Mouse (Mus musculus) lung, postnatal 0 days (tissue): ENCODE data around the gene Gphb5. TPM values are rescaled to one million over a fixed set of nuclear protein-coding genes. Genes with fewer than 3 reads are reported as not detected.

Experiments
- ATAC-seq: fragments of 200-750 bp; cut with Nextera tagmentation; 2 replicates; pipeline ENCODE4 v1.8.0; 2017; ENCODE audit warnings: moderate library complexity
- DNase-seq: peaks from one replicate; pipeline ENCODE4 v3.0.0-alpha.2; 2016; ENCODE audit warnings: low spot score
- H3K27ac ChIP-seq: fragments of 300-500 bp; sonication (generic); 2 replicates; pipeline ENCODE4 v1.5.1; 2014; ENCODE audit warnings: antibody characterized with exemption, mild to moderate bottlenecking, low read length, mixed read lengths
- H3K27me3 ChIP-seq: fragments of 300-500 bp; sonication (generic); replicated peaks from 2 replicates; pipeline ENCODE4 v1.6.1; 2014; ENCODE audit warnings: low read length, mixed read lengths; ENCODE audit not compliant: insufficient read depth
- H3K36me3 ChIP-seq: fragments of 300-500 bp; sonication (generic); 2 replicates; pipeline ENCODE4 v1.6.1; 2014; ENCODE audit warnings: low read length, mixed read lengths; ENCODE audit not compliant: insufficient read depth
- H3K4me1 ChIP-seq: fragments of 300-500 bp; sonication (generic); 2 replicates; pipeline ENCODE4 v1.6.1; 2014; ENCODE audit warnings: antibody characterized with exemption, low read depth, low read length, mixed read lengths; ENCODE audit not compliant: insufficient read depth
- H3K4me2 ChIP-seq: fragments of 300-500 bp; sonication (generic); replicated peaks from 2 replicates; pipeline ENCODE4 v1.6.1; 2014; ENCODE audit warnings: low read depth, mild to moderate bottlenecking, low read length, moderate library complexity, mixed read lengths
- H3K4me3 ChIP-seq: fragments of 300-500 bp; sonication (generic); 2 replicates; pipeline ENCODE4 v1.5.1; 2014; ENCODE audit warnings: low read depth, low read length
- H3K9ac ChIP-seq: fragments of 300-500 bp; sonication (generic); replicated peaks from 2 replicates; pipeline ENCODE4 v1.6.1; 2014; ENCODE audit warnings: low read depth, mild to moderate bottlenecking
- H3K9me3 ChIP-seq: fragments of 300-500 bp; sonication (generic); 2 replicates; pipeline ENCODE4 v1.6.1; 2016; ENCODE audit warnings: low read length, mixed read lengths
- CTCF ChIP-seq: IDR thresholded peaks from 2 replicates; pipeline ENCODE4 v1.5.1; 2016; ENCODE audit warnings: antibody characterized with exemption, mild to moderate bottlenecking
- EP300 ChIP-seq: IDR thresholded peaks from 2 replicates; pipeline ENCODE4 v1.6.1; 2016; ENCODE audit warnings: antibody characterized with exemption, mild to moderate bottlenecking, control low read depth
- WGBS: fragments of 180-500 bp; shearing (Covaris S2); extraction: QIAGEN DNeasy Blood & Tissue Kit; methylation state at CpG from one replicate; pipeline ENCODE4 v1.1.7; 2014; 5-methylcytosine and 5-hydroxymethylcytosine counted together
- polyA plus RNA-seq: library from polyadenylated mRNA; unstranded; fragments of >200 nt; fragmentation: Nextera tagmentation; extraction: Ambion mirVana; gene quantifications from 2 replicates; pipeline ENCODE4 v1.2.1, GENCODE M21; 2015

The Gphb5 gene
- polyA plus RNA-seq, 1 experiment from 2014 or later = not detected

DNA sequence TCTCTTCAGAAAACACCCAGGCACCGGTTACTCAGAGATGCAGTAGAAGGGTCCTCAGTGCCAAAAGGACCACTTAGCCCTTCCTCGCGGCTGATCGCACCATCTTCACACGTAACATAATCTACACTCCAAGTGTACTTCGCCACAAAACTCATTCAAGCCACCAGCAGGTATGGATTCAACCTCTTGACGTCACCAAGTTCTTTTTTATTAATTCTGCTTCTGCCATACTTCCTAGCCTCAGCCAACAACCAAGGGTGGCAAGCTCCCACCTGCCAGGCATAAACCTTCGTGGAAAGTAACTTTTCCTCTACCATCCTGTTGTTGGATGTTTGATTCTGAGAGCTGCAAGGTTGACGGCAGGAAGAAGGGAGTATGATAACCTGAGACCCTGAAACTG is 28.1 kb downstream of the Gphb5 start:
- Histone ChIP-seq H3K4me1 (no peaks in the 10 kb centered on the region), H3K27ac (no peak overlapping the region), H3K4me2 (no peak overlapping the region), H3K4me3 (no peak overlapping the region), H3K36me3 (no peaks in the 10 kb centered on the region), H3K9ac (no peak overlapping the region), H3K9me3 (no peaks in the 10 kb centered on the region), H3K27me3 (no peaks in the 10 kb centered on the region)
- ATAC-seq = no peak
- 83% methylated on average over 9 of the region's 9 CpGs for WGBS
- TF ChIP-seq CTCF = no peak
- TF ChIP-seq EP300 = no peak
- DNase-seq = no peak

DNA sequence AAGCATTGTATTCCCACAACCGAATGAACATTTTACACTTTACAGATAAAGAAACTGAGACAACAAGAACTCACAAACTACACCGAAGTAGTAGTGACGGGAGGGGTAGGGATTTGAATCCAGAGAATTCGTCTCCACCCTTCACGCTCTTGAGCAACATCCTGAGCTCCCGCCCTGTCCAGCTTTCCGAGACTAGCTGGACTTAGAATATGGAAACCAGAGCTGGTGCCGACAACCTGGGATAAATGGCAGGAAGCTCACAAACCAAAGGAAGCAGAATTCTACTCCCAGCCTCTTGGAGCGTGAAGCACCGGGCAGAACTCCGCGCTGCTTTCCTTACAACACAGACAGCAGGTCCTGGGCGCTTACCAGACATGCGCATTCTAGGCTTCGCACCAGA is 28.7 kb downstream of the Gphb5 start:
- no peaks in the 10 kb centered on the region for H3K4me1 ChIP-seq
- no peaks in the 10 kb centered on the region for H3K36me3 ChIP-seq
- WGBS = 83% methylated on average over 15 of the region's 15 CpGs
- no peak overlapping the region for H3K4me3 ChIP-seq
- no peak overlapping the region for H3K9ac ChIP-seq
- no peak overlapping the region for H3K4me2 ChIP-seq
- H3K9me3 ChIP-seq = no peaks in the 10 kb centered on the region
- H3K27ac ChIP-seq = no peak overlapping the region
- TF ChIP-seq EP300 (no peak), CTCF (no peak)
- DNase-seq (no peak), ATAC-seq (no peak)
- no peaks in the 10 kb centered on the region for H3K27me3 ChIP-seq

DNA sequence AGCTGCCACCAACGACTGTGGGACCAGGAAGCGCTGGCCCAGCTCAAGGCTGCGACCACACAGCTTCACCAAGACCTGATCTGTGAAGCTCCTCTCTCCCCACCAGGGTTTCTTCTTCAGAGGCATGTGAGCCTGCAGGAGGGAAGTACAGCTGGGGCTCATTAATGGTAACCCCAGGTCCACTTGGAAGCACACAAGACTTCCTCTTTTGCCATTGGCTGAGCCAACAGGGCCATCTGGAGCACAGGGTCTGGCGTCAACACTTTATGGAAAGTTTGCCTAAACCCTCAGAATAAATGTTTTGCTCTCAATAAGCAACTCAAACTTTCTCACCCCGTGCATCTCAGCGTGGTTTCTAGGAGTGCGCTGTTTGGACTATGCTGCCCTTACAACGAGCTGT is 29.4 kb downstream of the Gphb5 start:
- no peak overlapping the region for H3K4me3 ChIP-seq
- no peaks in the 10 kb centered on the region for H3K4me1 ChIP-seq
- no peak overlapping the region for H3K27ac ChIP-seq
- DNase-seq = no peak
- TF ChIP-seq EP300 = no peak
- no peak for TF ChIP-seq CTCF
- no peaks in the 10 kb centered on the region for H3K36me3 ChIP-seq
- H3K9me3 ChIP-seq = no peaks in the 10 kb centered on the region
- H3K27me3 ChIP-seq = no peaks in the 10 kb centered on the region
- no peak overlapping the region for H3K9ac ChIP-seq
- H3K4me2 ChIP-seq = no peak overlapping the region
- no peak for ATAC-seq
- 80% methylated on average over 8 of the region's 8 CpGs for WGBS

DNA sequence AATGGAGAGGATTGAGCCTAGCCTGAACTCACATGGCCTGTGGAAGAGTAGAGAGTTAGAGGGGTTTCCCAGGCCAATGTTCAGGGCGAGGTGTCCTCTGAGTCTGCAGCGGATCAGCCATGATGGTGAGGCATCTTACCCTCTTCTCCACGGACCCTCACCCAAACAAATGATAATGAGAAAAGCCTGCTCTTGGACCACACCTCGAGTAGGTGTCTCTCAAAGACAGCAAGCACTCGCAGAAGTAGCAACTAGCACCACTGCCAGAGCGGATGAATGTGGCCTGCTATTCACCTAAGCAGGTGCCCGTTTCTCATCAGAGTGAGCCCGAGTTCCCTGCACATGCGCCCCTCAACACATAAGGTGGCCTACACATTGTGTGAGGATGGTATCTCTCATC is 29.9 kb downstream of the Gphb5 start:
- no peak overlapping the region for H3K4me3 ChIP-seq
- ATAC-seq (no peak), DNase-seq (no peak)
- no peak overlapping the region for H3K9ac ChIP-seq
- H3K27me3 ChIP-seq = no peaks in the 10 kb centered on the region
- H3K4me1 ChIP-seq = no peaks in the 10 kb centered on the region
- 93% methylated on average over 9 of the region's 9 CpGs for WGBS
- no peaks in the 10 kb centered on the region for H3K36me3 ChIP-seq
- no peaks in the 10 kb centered on the region for H3K9me3 ChIP-seq
- no peak overlapping the region for H3K4me2 ChIP-seq
- TF ChIP-seq EP300 = no peak
- no peak for TF ChIP-seq CTCF
- H3K27ac ChIP-seq = no peak overlapping the region

DNA sequence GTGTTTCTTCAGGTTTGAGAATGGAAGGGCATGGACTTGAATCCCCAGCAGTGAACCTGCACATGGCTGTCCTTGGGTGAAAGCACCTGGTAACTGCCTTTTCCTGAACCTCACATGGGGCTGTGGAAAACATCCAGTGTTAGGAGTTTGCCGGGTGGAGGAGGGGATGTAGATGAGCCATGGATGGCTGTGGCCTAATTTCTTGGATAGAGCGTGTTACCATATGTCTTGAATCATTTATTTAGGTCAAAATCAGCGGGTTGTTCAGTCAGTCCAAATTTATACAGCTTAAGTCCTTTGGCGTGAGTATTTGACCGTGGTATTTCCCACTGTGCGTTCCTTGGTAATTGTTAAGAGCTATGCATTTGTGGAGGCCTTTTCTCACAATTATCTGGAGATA is 40.5 kb downstream of the Gphb5 start:
- Histone ChIP-seq H3K9me3 (no peaks in the 10 kb centered on the region), H3K27me3 (no peaks in the 10 kb centered on the region), H3K4me3 (no peak overlapping the region), H3K27ac (no peak overlapping the region), H3K36me3 (no peaks in the 10 kb centered on the region), H3K4me1 (no peaks in the 10 kb centered on the region), H3K9ac (no peak overlapping the region), H3K4me2 (no peak overlapping the region)
- no peak for ATAC-seq
- TF ChIP-seq EP300 (no peak), CTCF (no peak)
- WGBS = 90% methylated on average over 6 of the region's 6 CpGs
- DNase-seq = no peak

DNA sequence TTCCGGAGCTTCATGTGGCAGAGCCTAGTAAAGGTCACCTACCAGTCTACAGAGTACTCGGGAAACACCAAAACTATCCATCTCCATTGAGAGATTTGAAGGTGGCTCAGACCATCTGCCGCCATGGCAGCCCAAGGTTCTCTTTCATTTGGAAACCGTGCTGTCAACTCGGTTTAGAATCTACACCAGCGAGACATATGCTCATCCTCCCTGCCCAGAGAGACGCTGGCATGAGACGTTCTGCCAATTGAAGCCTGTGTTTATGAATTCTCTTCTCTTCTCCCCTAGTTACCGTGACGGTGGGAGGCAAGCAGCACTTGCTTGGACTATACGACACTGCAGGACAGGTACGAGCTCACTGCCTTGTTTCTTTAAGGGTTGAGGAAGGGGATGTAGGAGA is 41.5 kb downstream of the Gphb5 start:
- DNase-seq = no peak
- Histone ChIP-seq H3K27me3 (no peaks in the 10 kb centered on the region), H3K9ac (no peak overlapping the region), H3K4me3 (no peak overlapping the region), H3K36me3 (no peaks in the 10 kb centered on the region), H3K27ac (no peak overlapping the region), H3K4me2 (no peak overlapping the region), H3K4me1 (no peaks in the 10 kb centered on the region), H3K9me3 (no peaks in the 10 kb centered on the region)
- TF ChIP-seq EP300 (no peak), CTCF (no peak)
- ATAC-seq = no peak
- WGBS = 88% methylated on average over 12 of the region's 12 CpGs

DNA sequence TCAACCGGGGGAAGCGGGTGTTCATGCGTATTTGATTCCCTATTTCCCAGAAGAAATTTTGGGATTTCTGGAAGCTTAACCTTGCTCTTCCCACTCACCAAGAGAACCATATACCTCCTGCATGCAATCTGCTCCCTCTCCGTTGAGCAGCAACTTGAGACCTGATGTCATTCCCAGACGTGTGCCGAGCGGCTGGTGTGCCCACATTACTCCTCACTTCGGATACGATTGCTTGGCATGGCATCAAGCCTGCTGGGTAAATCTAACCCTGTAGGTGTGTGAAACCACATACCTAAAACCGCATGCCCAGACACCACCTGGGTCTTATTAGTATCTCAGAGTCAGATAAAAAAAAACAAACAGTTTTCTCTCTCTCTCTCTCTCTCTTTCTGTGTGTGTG is 42.1 kb downstream of the Gphb5 start:
- H3K9ac ChIP-seq = no peak overlapping the region
- H3K27ac ChIP-seq = no peak overlapping the region
- DNase-seq (no peak), ATAC-seq (no peak)
- H3K36me3 ChIP-seq = no peaks in the 10 kb centered on the region
- no peak overlapping the region for H3K4me3 ChIP-seq
- WGBS = 89% methylated on average over 10 of the region's 10 CpGs
- H3K27me3 ChIP-seq = no peaks in the 10 kb centered on the region
- no peak overlapping the region for H3K4me2 ChIP-seq
- H3K4me1 ChIP-seq = no peaks in the 10 kb centered on the region
- no peak for TF ChIP-seq CTCF
- no peak for TF ChIP-seq EP300
- H3K9me3 ChIP-seq = no peaks in the 10 kb centered on the region
